Mouse (Mus musculus): Measurements from ENCODE around the gene Rab11fip3.

GRCm38 (mm10) chr17:26111722-26112121 lies 42.4 kb upstream of the Rab11fip3 start:
- TF ChIP-seq POLR2A (IDR thresholded peaks at IDR 0.05; ENCODE audit: borderline replicate concordance, insufficient read depth, low read length): no peak
- TF ChIP-seq CTCF (IDR thresholded peaks at IDR 0.05; ENCODE audit: borderline replicate concordance, insufficient read depth, low read depth, low read length): no peak
